Mouse (Mus musculus): ENCODE measurements around the gene Fgfbp1. TPM values are rescaled to one million over a fixed set of nuclear protein-coding genes. Genes with fewer than 3 reads are reported as not detected.

The Fgfbp1 gene
- polyA plus RNA-seq, 1 experiment from 2014 or later = 135 TPM

GRCm38 (mm10) chr5:43948748-43949275, 32.8 kb downstream of the Fgfbp1 start:
- peaks cover 11% of the 10 kb centered on the region; the same call in 1 of the 2 replicates for H3K4me1 ChIP-seq (ENCODE audit: control insufficient read depth, insufficient read depth, low read length)
- peak overlapping the region; percentile 48 for H3K4me2 ChIP-seq (ENCODE audit: low read depth, low read length)
- H3K27me3 ChIP-seq (replicated peaks; ENCODE audit: control insufficient read depth, insufficient read depth, low read length) = no peaks in the 10 kb centered on the region
- peak overlapping the region; percentile 87 for H3K27ac ChIP-seq (ENCODE audit: low read length)
- ATAC-seq = peak; percentile 32
- H3K9ac ChIP-seq (ENCODE audit: low read depth, low read length) = peak overlapping the region; percentile 50
- WGBS = 2% methylated on average over 8 of the region's 8 CpGs
- peak overlapping the region; percentile 29 for H3K4me3 ChIP-seq (ENCODE audit: low read length)
- no peaks in the 10 kb centered on the region for H3K36me3 ChIP-seq (ENCODE audit: control insufficient read depth, insufficient read depth, low read length)
- no peaks in the 10 kb centered on the region for H3K9me3 ChIP-seq (ENCODE audit: control insufficient read depth, low read length)

DNA sequence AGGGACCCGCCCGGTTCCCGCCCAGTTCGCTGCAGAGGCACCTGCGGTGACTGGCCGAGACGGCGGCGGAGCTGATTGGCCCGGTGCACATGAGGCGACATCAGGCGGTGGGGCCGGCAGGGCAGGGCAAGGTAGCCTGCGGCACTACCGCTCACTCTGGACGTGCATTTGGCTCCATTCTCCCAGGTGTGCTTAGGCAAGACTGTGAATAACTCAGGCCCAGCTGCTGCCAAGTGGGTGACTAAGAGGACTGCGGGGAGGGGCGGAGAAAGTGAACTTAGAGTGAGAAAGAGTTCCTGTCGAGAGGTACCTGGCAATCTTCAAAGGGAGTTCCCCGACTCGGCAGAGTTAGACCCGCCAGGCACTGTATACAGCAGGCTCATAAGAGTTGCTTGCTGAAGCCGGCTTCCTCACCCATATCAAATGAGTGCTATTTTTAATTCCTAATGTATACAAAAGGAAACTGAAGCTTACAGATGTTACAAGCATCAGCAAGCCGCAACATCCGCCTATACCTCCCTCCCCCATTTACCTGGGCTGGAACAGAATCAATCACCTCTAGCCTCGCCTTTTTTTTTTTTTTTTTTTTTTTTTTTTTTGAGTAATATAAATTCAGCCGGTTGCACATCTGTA, 33.4 kb downstream of the Fgfbp1 start:
- under 1% methylated on average over 27 of the region's 27 CpGs for WGBS

DNA sequence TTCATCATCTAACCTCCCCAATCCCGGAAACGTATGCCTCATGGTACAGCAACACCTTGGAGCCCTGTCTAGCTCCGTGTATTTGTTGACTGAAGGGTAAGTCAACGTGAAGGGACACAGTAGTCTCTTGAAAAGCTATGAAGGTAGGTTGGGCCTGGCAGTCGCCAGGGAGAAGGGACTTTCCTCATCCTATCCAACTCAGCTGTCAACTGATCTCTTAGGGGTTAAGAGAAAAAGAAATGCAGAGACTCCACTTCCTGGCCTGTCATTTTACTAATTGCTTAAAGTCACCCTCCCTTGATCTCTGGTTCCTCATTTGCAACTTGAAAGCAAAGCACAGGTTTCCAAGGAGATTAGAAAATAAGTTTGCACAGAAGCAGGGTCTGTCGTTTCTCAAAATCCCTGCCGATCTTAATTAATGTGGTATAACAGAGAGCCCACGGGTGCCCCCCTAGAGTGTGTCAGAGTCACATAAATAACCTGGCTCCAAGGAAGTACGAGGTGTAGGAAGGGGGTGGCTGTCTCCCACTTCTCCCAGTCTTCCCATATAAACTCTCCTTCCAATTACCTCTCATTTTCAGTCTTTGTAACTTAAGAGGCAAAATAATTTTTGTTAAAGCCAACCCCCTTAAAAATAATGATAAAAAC, 34.1 kb downstream of the Fgfbp1 start:
- no peak overlapping the region for H3K4me3 ChIP-seq (ENCODE audit: low read length)
- H3K27me3 ChIP-seq (replicated peaks; ENCODE audit: control insufficient read depth, insufficient read depth, low read length) = no peaks in the 10 kb centered on the region
- H3K36me3 ChIP-seq (ENCODE audit: control insufficient read depth, insufficient read depth, low read length) = no peaks in the 10 kb centered on the region
- WGBS = 25% methylated on average over 9 of the region's 9 CpGs
- peaks cover 11% of the 10 kb centered on the region; the same call in 1 of the 2 replicates for H3K4me1 ChIP-seq (ENCODE audit: control insufficient read depth, insufficient read depth, low read length)
- peak overlapping the region; percentile 87 for H3K27ac ChIP-seq (ENCODE audit: low read length)
- peak; percentile 24 for ATAC-seq
- peak overlapping the region; percentile 48 for H3K4me2 ChIP-seq (ENCODE audit: low read depth, low read length)
- no peak overlapping the region for H3K9ac ChIP-seq (ENCODE audit: low read depth, low read length)
- H3K9me3 ChIP-seq (ENCODE audit: control insufficient read depth, low read length) = no peaks in the 10 kb centered on the region

More for the DNA sequence above, 33.4 kb downstream of the Fgfbp1 start:
- peak overlapping the region; percentile 29 for H3K4me3 ChIP-seq (ENCODE audit: low read length)
- H3K9me3 ChIP-seq (ENCODE audit: control insufficient read depth, low read length) = no peaks in the 10 kb centered on the region
- peaks cover 11% of the 10 kb centered on the region; the same call in 1 of the 2 replicates for H3K4me1 ChIP-seq (ENCODE audit: control insufficient read depth, insufficient read depth, low read length)
- no peaks in the 10 kb centered on the region for H3K27me3 ChIP-seq (replicated peaks; ENCODE audit: control insufficient read depth, insufficient read depth, low read length)
- no peaks in the 10 kb centered on the region for H3K36me3 ChIP-seq (ENCODE audit: control insufficient read depth, insufficient read depth, low read length)
- H3K27ac ChIP-seq (ENCODE audit: low read length) = peak overlapping the region; percentile 87
- H3K4me2 ChIP-seq (ENCODE audit: low read depth, low read length) = peak overlapping the region; percentile 48
- ATAC-seq = peak; percentile 98
- peak overlapping the region; percentile 50 for H3K9ac ChIP-seq (ENCODE audit: low read depth, low read length)

GRCm38 (mm10) chr5:43933269-43933668, 48.3 kb downstream of the Fgfbp1 start:
- Histone ChIP-seq H3K27ac (ENCODE audit: low read length) (no peak overlapping the region), H3K27me3 (replicated peaks; ENCODE audit: control insufficient read depth, insufficient read depth, low read length) (no peaks in the 10 kb centered on the region), H3K36me3 (ENCODE audit: control insufficient read depth, insufficient read depth, low read length) (no peaks in the 10 kb centered on the region), H3K9ac (ENCODE audit: low read depth, low read length) (no peak overlapping the region), H3K4me1 (ENCODE audit: control insufficient read depth, insufficient read depth, low read length) (no peaks in the 10 kb centered on the region), H3K4me3 (ENCODE audit: low read length) (no peak overlapping the region), H3K4me2 (ENCODE audit: low read depth, low read length) (no peak overlapping the region), H3K9me3 (ENCODE audit: control insufficient read depth, low read length) (no peaks in the 10 kb centered on the region)
- ATAC-seq = peak; percentile 60
- WGBS = 24% methylated on average over 2 of the region's 2 CpGs

Other genes starting within 250 kb of the Fgfbp1 start
- 1.1 and 2.9 TPM in 2 replicates for gene Bst1, start 162.9 kb downstream of the Fgfbp1 start, polyA plus RNA-seq (2015; fragmentation: Nextera tagmentation; extraction: Ambion mirVana)
- 57.1 and 59.9 TPM in 2 replicates for gene Fbxl5, start 160.1 kb downstream of the Fgfbp1 start, polyA plus RNA-seq (2015; fragmentation: Nextera tagmentation; extraction: Ambion mirVana)
- 12.6 and 14.4 TPM in 2 replicates for gene Cd38, start 113.2 kb downstream of the Fgfbp1 start, polyA plus RNA-seq (2015; fragmentation: Nextera tagmentation; extraction: Ambion mirVana)
- gene Gm7879, start 68.6 kb downstream of the Fgfbp1 start, polyA plus RNA-seq (2015; fragmentation: Nextera tagmentation; extraction: Ambion mirVana) = not detected in 2 replicates
- 37.6 and 39.9 TPM in 2 replicates for gene Prom1, start 120.3 kb upstream of the Fgfbp1 start, polyA plus RNA-seq (2015; fragmentation: Nextera tagmentation; extraction: Ambion mirVana)
- 20.0 and 21.2 TPM in 2 replicates for gene Tapt1, start 244.8 kb upstream of the Fgfbp1 start, polyA plus RNA-seq (2015; fragmentation: Nextera tagmentation; extraction: Ambion mirVana)